Mouse (Mus musculus): ENCODE results near the gene Jtb. TPM values are rescaled to one million over a fixed set of nuclear protein-coding genes. Genes with fewer than 3 reads are reported as not detected.

Gene Jtb
- total and polyA plus RNA-seq, 3 experiments: 103 to 107 TPM; not detected in 1

DNA sequence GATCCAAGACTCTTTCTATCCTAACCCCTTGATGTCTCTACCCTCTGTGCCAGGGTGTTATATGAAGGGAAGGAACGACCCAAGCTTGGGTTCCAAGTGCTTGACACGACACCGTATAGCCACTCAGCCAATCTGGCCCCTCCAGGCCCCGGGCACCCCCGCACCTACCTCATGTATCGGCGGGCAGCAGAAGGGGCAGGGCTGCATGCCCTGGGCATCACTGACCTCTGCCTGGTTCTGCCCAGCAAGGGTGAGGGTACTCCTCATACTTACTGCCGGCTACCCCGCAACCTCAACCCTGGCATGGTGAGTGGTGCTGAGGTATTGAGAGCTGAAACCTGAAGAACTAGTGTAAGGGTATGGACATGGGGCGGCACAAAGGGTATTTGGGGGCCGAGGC is 36.8 kb downstream of the Jtb start:
- TF ChIP-seq TBP (IDR thresholded peaks at IDR 0.05; ENCODE audit: low read depth, low read length) (no peak), KAT2A (conservative IDR thresholded peaks at IDR 0.05; ENCODE audit: low read depth, low read length) (no peak), CHD2 (IDR thresholded peaks at IDR 0.05; ENCODE audit: low read length) (no peak), RCOR1 (IDR thresholded peaks at IDR 0.05; ENCODE audit: low read depth, low read length) (no peak), NRF1 (IDR thresholded peaks at IDR 0.05; ENCODE audit: insufficient read depth, low read depth, low read length, poor library complexity, severe bottlenecking) (no peak), RAD21 (IDR thresholded peaks at IDR 0.05; ENCODE audit: low read depth, low read length) (no peak), MAX (IDR thresholded peaks at IDR 0.05; ENCODE audit: low read length) (no peak), SIN3A (IDR thresholded peaks at IDR 0.05; ENCODE audit: low read length) (no peak), USF2 (IDR thresholded peaks at IDR 0.05; ENCODE audit: borderline replicate concordance in 1 of 2, insufficient read depth in 1 of 2, low read depth in 1 of 2, low read length in 2 of 2) (no peak), ELF1 (IDR thresholded peaks at IDR 0.05; ENCODE audit: low read depth, low read length) (no peak), ZC3H11A (IDR thresholded peaks at IDR 0.05; ENCODE audit: low read depth, low read length) (no peak), POLR2AphosphoS2 (IDR thresholded peaks at IDR 0.05; ENCODE audit: low read length) (no peak), POLR2A (IDR thresholded peaks at IDR 0.05; ENCODE audit: control insufficient read depth in 1 of 2, insufficient read depth in 1 of 2, low read depth in 1 of 2, low read length in 2 of 2, poor library complexity in 1 of 2) (no peak), TCF12 (IDR thresholded peaks at IDR 0.05; ENCODE audit: low read depth, low read length) (no peak), UBTF (IDR thresholded peaks at IDR 0.05; ENCODE audit: borderline replicate concordance, insufficient read depth, low read depth, low read length) (no peak), ZMIZ1 (IDR thresholded peaks at IDR 0.05; ENCODE audit: low read depth, low read length) (no peak), CHD1 (IDR thresholded peaks at IDR 0.05; ENCODE audit: low read depth, low read length) (no peak), MEF2A (IDR thresholded peaks at IDR 0.05; ENCODE audit: extremely low read depth, insufficient replicate concordance, low read depth, low read length, poor library complexity, severe bottlenecking) (no peak), BHLHE40 (IDR thresholded peaks at IDR 0.05; ENCODE audit: borderline replicate concordance, low read depth, low read length) (no peak), POLR2AphosphoS5 (IDR thresholded peaks at IDR 0.05; ENCODE audit: borderline replicate concordance, low read depth, low read length) (no peak)
- peaks cover 4 to 29% of the 10 kb centered on the region in 2 experiments for H3K4me1 ChIP-seq (ENCODE audit: control insufficient read depth in 1 of 2, insufficient read depth in 2 of 2, low read length in 2 of 2)
- H3K27me3 ChIP-seq (ENCODE audit: control insufficient read depth in 1 of 2, insufficient read depth in 2 of 2, low read length in 2 of 2): no peaks in the 10 kb centered on the region
- H3K9me3 ChIP-seq (replicated peaks; ENCODE audit: insufficient read depth, low read length): no peaks in the 10 kb centered on the region
- peaks cover 12 to 26% of the 10 kb centered on the region in 2 experiments for H3K36me3 ChIP-seq (ENCODE audit: control insufficient read depth in 1 of 2, insufficient read depth in 2 of 2, low read length in 2 of 2)
- H3K79me2 ChIP-seq (ENCODE audit: control insufficient read depth, insufficient read depth, low read length, poor library complexity): peaks cover 22% of the 10 kb centered on the region
- DNase-seq (ENCODE audit: low read depth, low spot score): no peak
- no peak overlapping the region for H3K4me3 ChIP-seq (ENCODE audit: control insufficient read depth in 1 of 2, insufficient read depth in 1 of 2, low read depth in 2 of 2, low read length in 2 of 2)
- H3K27ac ChIP-seq (ENCODE audit: control insufficient read depth, low read depth, low read length): no peak overlapping the region
- no peak overlapping the region for H3K9ac ChIP-seq (ENCODE audit: control insufficient read depth, low read depth, low read length, poor library complexity, severe bottlenecking)

DNA sequence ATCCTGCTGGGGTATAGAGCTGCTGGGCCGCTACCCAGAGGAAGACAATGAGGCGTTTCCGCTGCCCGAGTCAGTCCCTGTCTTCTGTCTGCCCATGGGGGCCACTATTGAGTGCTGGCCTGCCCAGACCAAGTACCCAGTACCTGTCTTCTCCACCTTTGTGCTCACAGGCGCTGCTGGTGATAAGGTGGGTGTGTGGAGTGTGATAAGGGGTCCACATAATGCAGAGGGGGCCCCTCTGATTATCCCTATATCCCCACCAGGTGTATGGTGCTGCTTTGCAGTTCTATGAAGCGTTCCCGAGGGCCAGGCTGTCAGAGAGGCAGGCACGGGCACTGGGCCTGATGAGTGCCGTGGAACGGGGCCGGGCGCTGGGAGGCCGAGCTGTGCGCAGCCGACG is 37.6 kb downstream of the Jtb start:
- H3K4me3 ChIP-seq (ENCODE audit: control insufficient read depth in 1 of 2, insufficient read depth in 1 of 2, low read depth in 2 of 2, low read length in 2 of 2): no peak overlapping the region
- no peaks in the 10 kb centered on the region for H3K9me3 ChIP-seq (replicated peaks; ENCODE audit: insufficient read depth, low read length)
- no peaks in the 10 kb centered on the region for H3K27me3 ChIP-seq (ENCODE audit: control insufficient read depth in 1 of 2, insufficient read depth in 2 of 2, low read length in 2 of 2)
- peaks cover 16 to 26% of the 10 kb centered on the region in 2 experiments for H3K36me3 ChIP-seq (ENCODE audit: control insufficient read depth in 1 of 2, insufficient read depth in 2 of 2, low read length in 2 of 2)
- DNase-seq (ENCODE audit: low read depth, low spot score): no peak
- H3K4me1 ChIP-seq (ENCODE audit: control insufficient read depth in 1 of 2, insufficient read depth in 2 of 2, low read length in 2 of 2): peaks cover 4 to 29% of the 10 kb centered on the region in 2 experiments
- H3K27ac ChIP-seq (ENCODE audit: control insufficient read depth, low read depth, low read length): no peak overlapping the region
- no peak overlapping the region for H3K9ac ChIP-seq (ENCODE audit: control insufficient read depth, low read depth, low read length, poor library complexity, severe bottlenecking)
- peaks cover 22% of the 10 kb centered on the region for H3K79me2 ChIP-seq (ENCODE audit: control insufficient read depth, insufficient read depth, low read length, poor library complexity)
- TF ChIP-seq ZNF384 (IDR thresholded peaks at IDR 0.05; ENCODE audit: low read depth, low read length): no peak
- TF ChIP-seq EP300 (IDR thresholded peaks at IDR 0.05; ENCODE audit: low read depth in 1 of 2, low read length in 2 of 2): no peak
- no peak for TF ChIP-seq ZMIZ1 (IDR thresholded peaks at IDR 0.05; ENCODE audit: low read depth, low read length)
- no peak for TF ChIP-seq USF1 (IDR thresholded peaks at IDR 0.05; ENCODE audit: low read depth, low read length)
- TF ChIP-seq JUND (IDR thresholded peaks at IDR 0.05; ENCODE audit: low read depth, low read length): no peak
- no peak for TF ChIP-seq MXI1 (IDR thresholded peaks at IDR 0.05; ENCODE audit: low read depth, low read length)
- TF ChIP-seq SIN3A (IDR thresholded peaks at IDR 0.05; ENCODE audit: low read length): no peak
- TF ChIP-seq TBP (IDR thresholded peaks at IDR 0.05; ENCODE audit: low read depth, low read length): no peak
- TF ChIP-seq CHD2 (IDR thresholded peaks at IDR 0.05; ENCODE audit: low read length): no peak
- TF ChIP-seq POLR2AphosphoS2 (IDR thresholded peaks at IDR 0.05; ENCODE audit: low read length): no peak
- no peak for TF ChIP-seq ZC3H11A (IDR thresholded peaks at IDR 0.05; ENCODE audit: low read depth, low read length)
- no peak for TF ChIP-seq ZKSCAN1 (IDR thresholded peaks at IDR 0.05; ENCODE audit: low read depth, low read length)
- TF ChIP-seq MAZ (IDR thresholded peaks at IDR 0.05; ENCODE audit: low read depth, low read length): no peak
- TF ChIP-seq CHD1 (IDR thresholded peaks at IDR 0.05; ENCODE audit: low read depth, low read length): no peak
